Mouse (Mus musculus) limb, embryonic 14.5 days (tissue): Measurements from ENCODE around the gene Sv2b. TPM values are rescaled to one million over a fixed set of nuclear protein-coding genes. Genes with fewer than 3 reads are reported as not detected.

Source experiments
- ATAC-seq: fragments of 200-750 bp; cut with Nextera tagmentation; 2 replicates; pipeline ENCODE4 v1.8.0; 2017; ENCODE audit warnings: low read depth, moderate number of reproducible peaks, moderate TSS enrichment; ENCODE audit not compliant: low FRiP score
- DNase-seq: peaks from one replicate; pipeline ENCODE4 v3.0.0-alpha.2; 2015; ENCODE audit warnings: low spot score
- H3K27ac ChIP-seq: fragments of 300-500 bp; sonication (generic); replicated peaks from 2 replicates; pipeline ENCODE4 v1.5.1; 2014; ENCODE audit warnings: low read depth, mild to moderate bottlenecking, low read length, moderate library complexity, mixed read lengths
- H3K27me3 ChIP-seq: fragments of 300-500 bp; sonication (generic); 2 replicates; pipeline ENCODE4 v1.6.1; 2014; ENCODE audit warnings: low read length, mixed read lengths; ENCODE audit not compliant: control insufficient read depth, insufficient read depth
- H3K36me3 ChIP-seq: fragments of 300-500 bp; sonication (generic); 2 replicates; pipeline ENCODE4 v1.6.1; 2014; ENCODE audit warnings: mild to moderate bottlenecking, low read length, moderate library complexity, mixed read lengths; ENCODE audit not compliant: control insufficient read depth, insufficient read depth
- H3K4me1 ChIP-seq: fragments of 300-500 bp; sonication (generic); 2 replicates; pipeline ENCODE4 v1.6.1; 2014; ENCODE audit warnings: antibody characterized with exemption, low read length, mixed read lengths; ENCODE audit not compliant: control insufficient read depth, insufficient read depth
- H3K4me2 ChIP-seq: fragments of 300-500 bp; sonication (generic); replicated peaks from 2 replicates; pipeline ENCODE4 v1.6.1; 2014; ENCODE audit warnings: low read depth, mild to moderate bottlenecking, low read length, moderate library complexity; ENCODE audit not compliant: severe bottlenecking
- H3K4me3 ChIP-seq: fragments of 300-500 bp; sonication (generic); replicated peaks from 2 replicates; pipeline ENCODE4 v1.5.1; 2014; ENCODE audit warnings: low read length
- H3K9ac ChIP-seq: fragments of 300-500 bp; sonication (generic); 2 replicates; pipeline ENCODE4 v1.6.1; 2014; ENCODE audit warnings: mild to moderate bottlenecking, low read depth, low read length, moderate library complexity; ENCODE audit not compliant: severe bottlenecking
- H3K9me3 ChIP-seq: fragments of 300-500 bp; sonication (generic); 2 replicates; pipeline ENCODE4 v1.6.1; 2016; ENCODE audit warnings: low read length; ENCODE audit not compliant: control insufficient read depth
- POLR2A ChIP-seq: fragments of 200-500 bp; IDR thresholded peaks from 2 replicates; pipeline ENCODE4 v1.8.0; 2012; ENCODE audit warnings: inconsistent platforms, mild to moderate bottlenecking, moderate library complexity, borderline replicate concordance; ENCODE audit not compliant: insufficient read depth, insufficient read length; ENCODE audit errors: extremely low read depth
- WGBS: fragments of 180-500 bp; shearing (Covaris S2); extraction: QIAGEN DNeasy Blood & Tissue Kit; methylation state at CpG from one replicate; pipeline ENCODE4 v1.1.7; 2014; 5-methylcytosine and 5-hydroxymethylcytosine counted together
- polyA plus RNA-seq, 2 experiments: library from polyadenylated mRNA; depleted of rRNA in 1 of 2; stranded (reverse) in 1 of 2; unstranded in 1 of 2; fragments of >200 nt; fragmentation: Nextera tagmentation in 1 of 2; extraction: Ambion mirVana in 1 of 2; gene quantifications; 2 replicates each; pipeline versions ENCODE4 v1.2.1 to v1.2.3; 2012 to 2014

Gene Sv2b
- polyA plus RNA-seq, 2 experiments: 1.2 to 2.1 TPM

GRCm38 (mm10) chr7:75318320-75318719, 9.3 kb upstream of the Sv2b start:
- ATAC-seq: no peak
- Histone ChIP-seq H3K9ac (no peak overlapping the region), H3K4me1 (no peaks in the 10 kb centered on the region), H3K36me3 (no peaks in the 10 kb centered on the region), H3K9me3 (no peaks in the 10 kb centered on the region), H3K27me3 (no peaks in the 10 kb centered on the region), H3K4me2 (no peak overlapping the region), H3K27ac (no peak overlapping the region), H3K4me3 (no peak overlapping the region)
- WGBS: 71% methylated on average over 1 of the region's 1 CpGs
- no peak for DNase-seq
- TF ChIP-seq POLR2A: no peak

GRCm38 (mm10) chr7:75314873-75315272, 5.8 kb upstream of the Sv2b start:
- no peak for ATAC-seq
- no peak overlapping the region for H3K9ac ChIP-seq
- 69% methylated on average over 5 of the region's 5 CpGs for WGBS

GRCm38 (mm10) chr7:75309570-75309969, 508 bp upstream of the Sv2b start:
- H3K4me2 ChIP-seq: no peak overlapping the region
- peaks cover 27% of the 10 kb centered on the region for H3K27me3 ChIP-seq
- no peak overlapping the region for H3K9ac ChIP-seq
- no peaks in the 10 kb centered on the region for H3K9me3 ChIP-seq
- ATAC-seq (no peak), DNase-seq (no peak)
- no peaks in the 10 kb centered on the region for H3K36me3 ChIP-seq
- TF ChIP-seq POLR2A: no peak
- 81% methylated on average over 8 of the region's 8 CpGs for WGBS
- H3K4me1 ChIP-seq: peaks cover 16% of the 10 kb centered on the region
- H3K27ac ChIP-seq: no peak overlapping the region
- H3K4me3 ChIP-seq: no peak overlapping the region

More at GRCm38 (mm10) chr7:75314873-75315272, 5.8 kb upstream of the Sv2b start:
- Histone ChIP-seq H3K4me2 (no peak overlapping the region), H3K36me3 (no peaks in the 10 kb centered on the region), H3K27ac (no peak overlapping the region), H3K27me3 (no peaks in the 10 kb centered on the region), H3K4me3 (no peak overlapping the region), H3K4me1 (no peaks in the 10 kb centered on the region), H3K9me3 (no peaks in the 10 kb centered on the region)
- DNase-seq: no peak
- TF ChIP-seq POLR2A: no peak

- 1% methylated on average over 8 of the region's 8 CpGs for WGBS
- Histone ChIP-seq H3K27me3 (peaks cover 27% of the 10 kb centered on the region), H3K9ac (peak overlapping the region; percentile 44; the same call in 1 of the 2 replicates), H3K4me3 (peak overlapping the region; percentile 45), H3K9me3 (no peaks in the 10 kb centered on the region), H3K27ac (no peak overlapping the region), H3K36me3 (no peaks in the 10 kb centered on the region), H3K4me1 (peaks cover 16% of the 10 kb centered on the region), H3K4me2 (peak overlapping the region; percentile 93)
- ATAC-seq: no peak
- TF ChIP-seq POLR2A: no peak
- no peak for DNase-seq
Observed at GRCm38 (mm10) chr7:75308140-75308456, 964 bp downstream of the Sv2b start.

GRCm38 (mm10) chr7:75307570-75308087, 1.4 kb downstream of the Sv2b start:
- H3K27me3 ChIP-seq: peaks cover 27% of the 10 kb centered on the region
- H3K4me2 ChIP-seq: peak overlapping the region; percentile 93
- H3K9me3 ChIP-seq: no peaks in the 10 kb centered on the region
- no peaks in the 10 kb centered on the region for H3K36me3 ChIP-seq
- H3K4me3 ChIP-seq: peak overlapping the region; percentile 45
- TF ChIP-seq POLR2A: no peak
- no peak overlapping the region for H3K27ac ChIP-seq
- no peak overlapping the region for H3K9ac ChIP-seq
- DNase-seq (no peak), ATAC-seq (no peak)
- peaks cover 16% of the 10 kb centered on the region for H3K4me1 ChIP-seq
- 44% methylated on average over 8 of the region's 8 CpGs for WGBS

- 58% methylated on average over 9 of the region's 9 CpGs for WGBS
- Histone ChIP-seq H3K9ac (no peak overlapping the region), H3K4me3 (no peak overlapping the region), H3K27ac (no peak overlapping the region), H3K36me3 (no peaks in the 10 kb centered on the region), H3K4me2 (no peak overlapping the region), H3K9me3 (no peaks in the 10 kb centered on the region), H3K27me3 (peaks cover 27% of the 10 kb centered on the region), H3K4me1 (peaks cover 16% of the 10 kb centered on the region)
- TF ChIP-seq POLR2A: no peak
- ATAC-seq (no peak), DNase-seq (no peak)
Observed at GRCm38 (mm10) chr7:75305901-75306465, 3.1 kb downstream of the Sv2b start.
